Mouse (Mus musculus): ENCODE measurements around the gene Farp1.

DNA sequence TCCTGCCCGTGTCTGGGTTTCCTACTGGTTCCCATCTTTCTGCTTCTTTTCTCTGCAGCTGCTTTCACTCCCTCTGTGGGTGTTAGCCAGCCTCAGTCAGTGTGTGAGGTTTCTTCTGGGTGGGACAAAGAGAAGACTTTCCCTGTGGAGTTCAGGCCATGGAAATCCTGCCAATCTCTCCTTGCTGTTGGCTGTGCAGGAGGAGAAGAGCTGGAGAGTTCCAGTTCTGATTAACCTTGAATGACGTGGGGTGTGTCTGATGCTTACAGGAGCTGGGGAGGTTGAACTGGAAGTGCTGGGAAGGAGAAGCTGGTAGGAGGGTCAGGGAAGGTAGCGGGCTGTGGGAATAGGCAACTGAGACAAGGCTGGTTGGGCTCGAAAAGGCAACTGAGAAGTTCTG is 26.7 kb downstream of the Farp1 start:
- TF ChIP-seq POLR2A (IDR thresholded peaks at IDR 0.05; ENCODE audit: borderline replicate concordance, insufficient read depth, low read length) (no peak), CTCF (IDR thresholded peaks at IDR 0.05; ENCODE audit: borderline replicate concordance, insufficient read depth, low read depth, low read length) (no peak)
